Mouse (Mus musculus) adrenal gland, adult 8-10 months (tissue): ENCODE measurements around the gene H3f3b. TPM values are rescaled to one million over a fixed set of nuclear protein-coding genes. Genes with fewer than 3 reads are reported as not detected.

ENCODE experiments used
- DNase-seq: peaks from one replicate; pipeline ENCODE4 v3.0.0; 2022
- total RNA-seq, 4 experiments: library from RNA; stranded (reverse); gene quantifications; 2 replicates each; pipeline ENCODE4 v1.2.4; 2022

Gene H3f3b
- 100 to 1,000 TPM; 302 to 413 (median 377) TPM for total RNA-seq

DNA sequence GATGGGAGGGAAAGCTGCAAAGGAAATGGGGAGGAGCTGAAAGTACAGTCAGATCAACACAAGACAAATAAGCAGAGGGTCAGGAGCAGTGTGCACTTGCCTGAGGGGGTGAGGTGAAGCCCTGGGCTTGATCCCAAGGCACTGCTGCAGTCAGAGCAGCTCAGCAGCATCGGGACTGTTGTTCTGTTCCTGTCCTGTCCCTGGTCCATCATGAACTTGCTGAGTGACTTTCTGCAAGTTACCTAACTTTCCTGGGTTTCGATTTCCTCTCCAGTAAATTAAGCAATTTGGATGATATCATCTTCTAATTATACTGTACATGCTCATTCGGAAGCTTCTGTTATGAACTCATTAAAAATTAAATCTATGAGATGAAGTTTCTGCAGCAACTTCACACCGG is at the start of gene H3f3b:
H3f3b (minus strand) TSS at position 207 of the 400 bp plus-strand sequence.
- no peak for DNase-seq

DNA sequence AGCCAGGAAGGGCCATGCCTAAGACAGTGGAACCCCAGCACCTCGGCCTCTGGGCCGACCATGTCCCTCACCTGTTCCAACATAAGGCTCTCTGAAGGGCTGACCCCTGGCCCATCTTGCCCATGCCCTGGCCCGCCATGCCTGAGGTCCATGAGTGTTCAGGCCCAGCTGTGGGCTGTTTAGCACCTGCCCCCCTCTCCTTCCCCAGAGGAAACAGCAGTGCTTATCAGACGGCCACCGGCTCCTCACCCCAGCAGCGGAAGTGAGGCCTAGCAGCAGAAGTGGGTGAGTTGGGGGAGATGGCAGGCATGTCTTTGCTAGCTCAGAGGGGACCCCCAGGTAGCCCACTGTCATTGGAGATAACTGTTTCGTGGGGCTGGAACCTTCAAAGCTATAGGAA is 49.1 kb upstream of the H3f3b start:
- no peak for DNase-seq

DNA sequence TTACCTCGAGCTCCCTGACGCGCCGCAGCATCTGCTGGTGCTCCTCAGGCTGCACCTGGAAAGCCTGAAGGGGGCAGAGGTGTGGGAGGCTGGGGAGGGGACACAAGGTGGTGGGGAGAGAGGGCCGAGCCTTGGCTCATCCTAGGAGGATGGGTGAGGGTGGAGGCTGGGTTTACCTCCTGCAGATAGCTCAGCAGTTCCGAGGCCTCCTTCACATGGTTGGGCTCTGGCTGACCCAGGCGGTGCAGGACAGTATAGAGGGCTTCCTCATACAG is 48.4 kb upstream of the H3f3b start:
- DNase-seq = no peak

- no peak for DNase-seq
Measured at GRCm38 (mm10) chr11:116075539-116076265, 47.9 kb upstream of the H3f3b start.

DNA sequence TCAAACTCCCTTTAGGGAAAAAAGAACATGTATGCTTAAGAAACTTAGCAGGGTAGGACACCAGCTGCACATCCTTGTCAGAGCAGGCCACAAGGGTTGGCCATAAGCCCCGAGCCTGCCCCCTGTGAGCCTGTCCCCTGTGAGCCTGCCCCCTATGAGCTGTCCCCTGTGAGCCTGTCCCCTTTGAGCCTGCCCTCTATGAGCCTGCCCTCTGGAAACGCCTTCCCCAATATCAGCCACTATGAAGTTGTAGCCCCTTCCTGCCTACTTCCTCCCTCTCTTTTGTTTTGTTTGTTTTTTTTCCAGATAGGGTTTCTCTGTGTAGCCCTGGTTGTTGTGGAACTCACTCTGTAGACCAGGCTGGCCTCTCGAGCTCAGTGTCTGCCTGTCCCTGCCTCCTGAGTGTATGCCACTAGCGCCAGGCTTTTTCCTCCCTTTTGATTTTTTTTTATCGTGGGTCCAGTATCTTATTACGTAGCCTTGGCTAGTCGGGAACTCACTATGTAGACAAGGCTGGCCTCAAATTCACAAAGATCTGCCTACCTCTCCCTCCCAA is 46.8 kb upstream of the H3f3b start:
- no peak for DNase-seq

DNA sequence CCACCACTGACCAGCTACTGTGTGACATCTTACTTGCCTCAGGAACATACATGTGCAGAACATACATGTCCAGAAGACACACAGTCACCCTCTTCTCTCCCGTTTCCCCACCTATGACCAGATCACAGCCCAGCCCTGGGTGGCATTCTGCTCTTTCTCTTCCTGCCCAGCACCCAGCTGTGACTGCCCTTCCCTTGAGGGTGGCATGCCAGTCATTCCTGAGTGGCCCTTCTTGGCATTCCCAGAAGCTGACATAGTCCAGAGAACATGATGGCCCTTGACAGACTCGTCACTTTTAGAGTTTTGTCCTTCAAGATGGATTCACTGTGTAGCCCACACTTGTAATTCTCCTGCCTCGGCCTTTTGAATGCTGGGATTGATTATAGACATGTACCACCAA is 44.8 kb upstream of the H3f3b start:
- DNase-seq = no peak

- DNase-seq = no peak
Measured at GRCm38 (mm10) chr11:116071510-116071909, 43.7 kb upstream of the H3f3b start.

DNA sequence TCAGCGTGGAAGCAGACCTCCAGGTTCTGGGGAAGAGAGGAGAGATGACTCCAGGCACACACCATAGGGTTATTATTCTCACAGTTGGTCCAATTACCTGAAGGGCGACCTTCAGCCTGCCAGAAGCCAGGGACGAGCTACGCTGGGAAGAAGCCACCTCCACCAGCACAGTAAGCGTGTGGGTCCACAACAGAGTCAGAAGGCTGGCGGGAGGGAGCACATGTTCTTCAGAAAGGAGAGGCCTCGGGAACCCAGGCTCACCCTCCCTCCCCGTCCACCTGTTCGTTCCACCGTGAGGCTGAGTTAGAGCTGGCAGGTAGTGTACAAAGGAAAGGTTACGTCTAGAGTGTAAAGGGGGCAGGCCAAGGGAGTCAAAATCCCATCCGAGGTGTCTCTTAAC is 37.6 kb upstream of the H3f3b start:
- no peak for DNase-seq

- no peak for DNase-seq
Measured at GRCm38 (mm10) chr11:116064187-116064867, 36.6 kb upstream of the H3f3b start.

- DNase-seq = no peak
Measured at GRCm38 (mm10) chr11:116063562-116063961, 35.8 kb upstream of the H3f3b start.

DNA sequence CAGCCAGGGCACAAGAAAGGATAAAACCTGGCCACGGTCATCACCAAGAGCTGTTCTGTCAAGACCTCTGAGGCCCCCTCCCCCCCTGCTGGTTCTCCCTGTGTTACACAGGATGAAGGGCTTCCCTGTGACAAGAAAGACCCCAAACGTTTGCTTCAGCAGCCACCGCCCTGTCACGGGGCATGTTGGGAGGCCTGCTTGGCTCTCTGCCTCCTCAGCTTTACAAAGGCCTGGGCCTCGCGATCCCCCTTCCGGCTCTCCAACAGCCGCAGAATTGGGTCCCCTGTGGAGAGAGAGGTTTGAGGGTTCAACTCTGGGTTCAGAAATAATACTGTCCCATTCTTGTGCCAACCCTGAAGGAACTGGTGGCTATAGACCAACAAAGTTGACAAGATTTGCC is 34.8 kb upstream of the H3f3b start:
- no peak for DNase-seq

- no peak for DNase-seq
Measured at GRCm38 (mm10) chr11:116061641-116062415, 34.1 kb upstream of the H3f3b start.

DNA sequence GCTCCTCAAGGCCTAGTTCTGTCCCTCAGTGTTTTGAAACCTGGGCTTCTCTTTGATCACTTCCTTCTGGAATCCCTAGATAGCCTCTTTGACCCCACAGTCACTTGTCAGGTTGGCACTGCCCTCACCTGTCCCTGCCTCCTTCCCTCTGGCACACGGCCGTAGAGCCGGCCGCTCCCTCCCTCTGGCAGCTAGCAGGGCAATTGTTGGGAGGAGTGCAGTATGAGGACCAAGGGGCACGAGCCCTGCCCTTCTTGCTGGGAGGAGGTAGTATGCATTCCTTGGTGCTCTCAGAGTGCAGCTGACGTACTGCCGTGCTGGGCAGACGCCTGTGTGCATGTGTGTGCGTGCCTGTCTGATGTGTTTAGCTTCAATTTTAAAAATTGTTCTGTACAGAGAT is 32.8 kb upstream of the H3f3b start:
- DNase-seq = no peak

GRCm38 (mm10) chr11:116059691-116060025 is 31.9 kb upstream of the H3f3b start:
- no peak for DNase-seq

- no peak for DNase-seq
Measured at GRCm38 (mm10) chr11:116058868-116059690, 31.3 kb upstream of the H3f3b start.

GRCm38 (mm10) chr11:116058022-116058614 is 30.4 kb upstream of the H3f3b start:
- no peak for DNase-seq

- no peak for DNase-seq
Measured at GRCm38 (mm10) chr11:116057237-116057881, 29.6 kb upstream of the H3f3b start.

- no peak for DNase-seq
Measured at GRCm38 (mm10) chr11:116055873-116056272, 28.1 kb upstream of the H3f3b start.

DNA sequence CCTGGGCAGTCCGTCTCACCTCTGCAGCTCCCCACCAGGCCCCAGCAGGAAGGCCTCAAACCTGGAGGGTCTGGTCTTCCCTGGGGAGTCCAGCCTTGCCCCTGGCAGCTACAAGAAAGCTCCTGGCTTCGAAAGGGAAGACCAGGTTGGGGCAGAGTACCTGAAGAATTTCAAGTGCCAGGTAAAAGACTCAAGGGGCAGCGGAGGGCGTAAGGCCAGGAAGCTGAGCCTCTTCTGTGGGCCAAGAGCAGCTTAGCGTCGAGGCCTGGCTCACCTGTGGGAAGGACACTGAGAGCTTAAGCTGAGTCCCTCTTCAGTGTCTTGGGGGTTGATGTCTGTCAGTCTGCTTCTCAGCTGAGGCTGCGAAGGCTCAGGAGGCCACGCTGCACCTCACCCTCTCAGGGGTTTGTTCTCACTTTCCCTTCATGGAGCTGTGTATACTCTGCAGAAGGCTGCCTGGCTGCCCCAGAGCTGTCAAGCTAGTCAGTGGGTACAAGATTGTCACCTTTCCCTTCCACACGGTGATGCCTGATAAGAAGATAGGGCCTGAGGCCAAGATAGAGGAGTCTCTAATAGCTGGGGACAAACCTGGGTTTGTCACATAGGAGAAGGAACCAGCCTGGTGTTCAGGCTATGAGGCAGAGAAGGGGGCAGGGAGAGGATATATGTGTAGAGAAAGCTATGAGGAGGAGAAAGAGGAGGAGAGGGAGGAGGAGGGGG is 25.9 kb upstream of the H3f3b start:
- DNase-seq = no peak

- DNase-seq = no peak
Measured at GRCm38 (mm10) chr11:116050196-116050595, 22.4 kb upstream of the H3f3b start.

DNA sequence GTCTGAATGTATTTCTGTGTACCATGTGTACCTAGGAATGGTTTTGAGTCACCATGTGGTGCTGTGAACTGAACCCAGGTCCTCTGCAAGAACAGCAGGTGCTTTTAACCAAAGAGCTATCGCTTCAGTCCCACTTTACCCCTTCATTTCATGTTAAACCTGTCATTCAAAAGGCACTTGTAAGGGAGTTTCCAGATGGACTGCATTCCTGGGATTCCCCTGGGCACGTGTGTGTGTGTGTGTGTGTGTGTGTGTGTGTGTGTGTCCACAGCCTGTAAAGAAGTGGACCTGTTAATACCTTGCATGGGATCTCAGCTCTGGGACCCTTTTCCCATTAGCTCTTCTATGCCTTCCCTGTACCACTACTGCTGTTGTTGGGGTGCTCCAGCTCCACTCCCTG is 21.8 kb upstream of the H3f3b start:
- no peak for DNase-seq
